Mouse (Mus musculus) retina, embryonic 14.5 days (tissue): ENCODE results near the gene Sec23a.
"Not testable (repeated sequence)": the region's sequence is repeated elsewhere in the genome, so short reads cannot be mapped to it uniquely, and the experiment has no call there.

Experiments
- DNase-seq: peaks from one replicate; pipeline ENCODE4 v3.0.0-alpha.2; 2015; ENCODE audit warnings: low spot score

Sec23a gene

GRCm38 (mm10) chr12:59011844-59012709 lies at the start of gene Sec23a:
Sec23a (minus strand) TSS chr12:59012017.
- peak; percentile 97 for DNase-seq

DNA sequence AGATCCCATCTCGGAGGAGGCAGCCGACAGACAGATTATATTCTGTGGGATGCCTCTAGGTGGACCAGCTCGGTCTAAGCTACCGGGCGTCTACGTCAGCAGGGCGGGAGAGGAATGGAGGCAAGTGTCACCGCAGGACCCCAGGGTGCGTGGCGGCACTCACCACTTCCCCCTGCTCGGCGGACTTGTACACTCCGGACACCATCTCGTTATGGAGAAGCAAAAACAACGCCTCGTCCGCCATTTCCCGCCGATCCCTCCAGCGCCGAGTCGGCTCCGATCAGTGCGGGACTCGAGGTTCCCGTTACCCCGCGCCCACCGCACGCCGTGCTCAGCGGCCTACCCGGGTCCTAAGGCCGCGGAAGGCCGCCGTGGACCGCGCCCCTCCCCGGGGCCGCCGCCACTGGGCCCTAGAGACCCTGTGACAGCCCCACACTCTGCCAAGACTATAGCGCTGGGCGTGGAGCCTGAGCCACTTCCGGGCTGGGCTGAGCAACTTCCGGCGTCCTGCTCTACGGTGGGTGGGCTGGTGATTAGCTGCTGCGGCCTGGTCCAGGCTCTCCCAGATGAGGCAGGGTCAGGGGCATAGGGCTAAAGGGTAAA lies 49.3 kb upstream of the Sec23a start, which contains the start of gene Trappc6b:
Gene Trappc6b (minus strand): TSS at position 480 of the 603 bp plus-strand sequence.
- DNase-seq = peak; percentile 87

DNA sequence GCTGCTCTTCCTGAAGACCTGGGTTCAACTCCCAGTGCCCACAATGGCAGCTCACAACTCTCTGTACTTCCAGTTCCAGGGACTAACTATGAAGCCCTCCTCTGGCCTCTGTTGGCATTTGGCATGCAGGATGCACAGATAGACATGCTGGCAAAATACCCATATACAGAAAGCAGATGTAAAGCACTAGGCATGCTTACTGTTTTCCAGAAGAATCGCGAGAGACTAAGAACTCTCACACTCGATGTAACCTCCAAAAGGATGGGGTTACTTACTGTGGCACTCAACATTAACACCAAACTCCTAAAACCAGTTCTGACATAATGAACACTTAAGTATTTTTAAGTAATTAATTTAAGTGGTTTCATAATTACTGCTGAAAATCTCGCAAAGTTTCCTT lies 48.5 kb upstream of the Sec23a start:
- no peak for DNase-seq

DNA sequence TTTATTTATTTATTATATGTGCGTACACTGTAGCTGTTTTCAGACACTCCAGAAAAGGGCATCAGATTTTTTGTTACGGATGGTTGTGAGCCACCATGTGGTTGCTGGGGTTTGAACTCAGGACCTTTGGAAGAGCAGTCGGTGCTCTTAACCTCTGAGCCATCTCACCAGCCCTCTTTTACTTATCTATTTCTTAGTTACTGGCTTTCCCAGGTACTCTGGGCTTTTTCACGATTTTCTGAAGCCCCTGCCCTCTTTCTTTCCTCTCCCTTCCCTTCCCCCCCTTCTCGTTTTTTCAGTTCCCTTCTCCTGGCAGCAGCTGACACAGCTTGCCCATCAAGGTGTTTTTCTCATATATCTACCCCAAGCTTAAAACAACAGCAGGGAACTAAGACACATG lies 46.4 kb upstream of the Sec23a start:
- DNase-seq = not testable (repeated sequence)

DNA sequence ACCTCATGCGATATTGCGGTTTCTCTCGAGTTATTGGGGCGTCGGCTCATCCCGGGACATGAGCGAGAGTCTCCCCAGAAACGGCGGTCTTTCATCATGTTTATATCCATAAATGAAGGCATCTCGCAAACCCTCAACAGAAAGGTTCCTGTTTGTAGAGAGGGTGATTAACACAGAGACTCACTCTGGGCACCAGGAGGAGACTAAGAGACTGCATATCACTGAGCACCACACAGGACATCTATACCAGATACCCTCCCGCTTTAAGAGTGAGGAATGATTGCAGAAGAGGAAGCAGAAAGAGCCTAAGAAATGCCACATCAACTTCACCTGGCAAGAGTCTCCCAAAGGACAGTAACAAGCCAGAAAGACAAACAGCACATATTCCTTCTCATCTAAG lies 44.4 kb upstream of the Sec23a start:
- no peak for DNase-seq

DNA sequence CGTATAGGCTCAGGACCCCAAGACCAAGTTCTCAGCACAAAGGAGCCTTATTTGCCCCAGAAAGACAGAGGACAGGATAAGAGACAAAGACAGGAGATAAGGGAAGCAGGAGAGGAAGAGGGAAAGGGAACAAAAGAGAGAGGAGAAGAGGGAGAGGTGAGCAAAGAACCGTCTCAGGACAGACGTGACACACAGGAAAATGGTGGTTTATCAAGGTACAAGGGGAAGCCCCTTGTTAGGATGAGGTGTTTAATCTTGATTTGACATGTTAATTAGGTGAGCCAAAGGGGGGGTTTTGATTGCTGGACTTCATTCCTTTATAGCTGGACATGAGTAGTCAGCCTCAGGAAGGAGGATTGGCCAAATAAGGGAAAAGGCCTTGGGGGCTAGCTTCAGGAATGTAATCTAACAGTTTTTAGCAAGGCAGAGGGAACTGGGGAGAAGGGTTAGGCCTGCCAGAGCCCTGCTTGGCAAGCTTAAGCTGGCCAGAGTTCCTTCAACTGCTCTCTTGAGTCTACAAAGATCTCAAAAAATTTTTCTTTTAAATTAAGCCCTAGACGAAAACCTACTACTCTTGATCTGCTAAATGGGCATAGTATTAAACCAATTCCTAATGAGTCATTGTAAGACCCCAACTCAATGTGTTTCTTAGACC lies 43.5 kb upstream of the Sec23a start:
- no peak for DNase-seq

- no peak for DNase-seq
These were observed 42.2 kb upstream of the Sec23a start for GRCm38 (mm10) chr12:59053976-59054375.

GRCm38 (mm10) chr12:59053166-59053565 lies 41.3 kb upstream of the Sec23a start:
- DNase-seq = no peak

DNA sequence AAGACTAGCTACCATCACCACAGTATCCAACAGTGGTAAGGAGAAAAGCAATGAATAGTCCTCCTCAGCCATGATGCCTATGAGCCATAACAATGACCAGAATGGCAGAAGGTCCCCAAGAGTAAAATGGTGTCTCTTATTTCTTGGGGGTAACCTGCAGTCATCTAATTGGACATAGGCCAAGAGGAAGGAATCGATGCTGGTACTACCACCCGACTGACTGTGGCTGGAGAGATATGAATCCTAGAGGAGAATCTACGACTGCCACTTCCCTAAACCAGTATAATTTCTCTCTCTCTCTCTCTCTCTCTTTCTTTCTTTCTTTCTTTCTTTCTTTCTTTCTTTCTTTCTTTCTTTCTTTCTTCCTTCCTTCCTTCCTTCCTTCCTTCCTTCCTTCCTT lies 40.7 kb upstream of the Sec23a start:
- no peak for DNase-seq

GRCm38 (mm10) chr12:59040851-59041250 lies 29.0 kb upstream of the Sec23a start:
- DNase-seq = no peak

DNA sequence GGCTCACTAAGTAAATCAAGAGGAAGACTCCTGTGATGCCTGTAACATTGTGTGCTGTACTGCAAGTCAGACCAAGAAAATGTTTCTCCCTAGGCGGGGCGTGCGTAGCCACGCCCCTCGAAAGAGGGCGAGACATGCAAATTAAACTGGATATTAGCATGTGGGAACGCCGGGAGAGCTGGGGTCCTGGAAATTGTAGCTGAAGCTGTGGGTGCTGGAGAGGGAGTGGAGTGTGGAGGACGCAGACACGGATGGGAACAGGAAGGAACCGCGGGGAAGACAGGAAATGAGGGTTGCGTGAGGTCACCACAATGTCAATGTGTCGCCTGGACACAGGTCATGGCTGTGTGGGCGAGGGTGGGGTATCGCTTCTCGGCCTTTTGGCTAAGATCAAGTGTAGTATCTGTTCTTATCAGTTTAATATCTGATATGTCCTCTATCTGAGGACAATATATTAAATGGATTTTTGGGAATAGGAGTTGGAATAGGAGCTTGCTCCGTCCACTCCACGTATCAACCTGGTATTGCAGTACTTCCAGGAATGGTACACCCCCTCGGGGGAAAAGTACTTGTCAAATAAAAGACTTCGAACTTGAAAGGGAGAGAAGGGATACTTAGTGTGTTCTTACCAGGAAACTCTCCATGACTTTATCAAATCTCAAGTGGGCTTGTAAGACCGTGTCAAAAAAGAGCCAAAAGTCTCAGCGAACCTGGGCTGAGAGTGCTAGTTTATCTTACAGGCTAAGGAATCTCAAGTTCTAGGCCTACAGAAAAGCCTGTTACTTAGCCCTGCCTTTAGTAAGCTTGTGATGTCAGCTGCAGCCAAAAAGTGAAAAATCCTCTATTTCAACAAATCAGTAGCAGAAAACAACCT lies 28.4 kb upstream of the Sec23a start:
- DNase-seq = peak; percentile 60

GRCm38 (mm10) chr12:59039162-59039970 lies 27.5 kb upstream of the Sec23a start:
- DNase-seq = no peak

GRCm38 (mm10) chr12:59032101-59032500 lies 20.3 kb upstream of the Sec23a start:
- no peak for DNase-seq

DNA sequence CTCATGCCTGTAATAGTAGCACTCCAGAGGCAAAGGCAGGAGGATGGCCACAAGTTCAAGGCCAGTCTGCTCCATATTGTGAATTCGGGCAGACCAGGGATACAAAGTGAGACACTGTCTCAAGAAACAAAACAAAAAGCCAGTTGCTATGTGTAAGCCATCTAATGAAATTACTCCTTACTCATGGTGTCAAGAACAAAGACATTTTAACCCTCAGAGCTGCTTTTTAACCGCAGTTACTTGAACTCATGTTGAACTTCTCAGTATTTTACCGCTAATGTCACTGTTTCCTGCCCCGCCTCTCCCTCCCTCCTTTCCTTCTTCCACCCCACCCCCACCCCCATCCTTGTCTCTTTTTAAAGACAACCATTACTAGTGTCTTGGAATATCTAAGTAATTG lies 9.5 kb upstream of the Sec23a start:
- no peak for DNase-seq

- no peak for DNase-seq
These were observed 8.1 kb upstream of the Sec23a start for GRCm38 (mm10) chr12:59019891-59020290.

- DNase-seq = no peak
These were observed 6.2 kb upstream of the Sec23a start for GRCm38 (mm10) chr12:59017970-59018369.

DNA sequence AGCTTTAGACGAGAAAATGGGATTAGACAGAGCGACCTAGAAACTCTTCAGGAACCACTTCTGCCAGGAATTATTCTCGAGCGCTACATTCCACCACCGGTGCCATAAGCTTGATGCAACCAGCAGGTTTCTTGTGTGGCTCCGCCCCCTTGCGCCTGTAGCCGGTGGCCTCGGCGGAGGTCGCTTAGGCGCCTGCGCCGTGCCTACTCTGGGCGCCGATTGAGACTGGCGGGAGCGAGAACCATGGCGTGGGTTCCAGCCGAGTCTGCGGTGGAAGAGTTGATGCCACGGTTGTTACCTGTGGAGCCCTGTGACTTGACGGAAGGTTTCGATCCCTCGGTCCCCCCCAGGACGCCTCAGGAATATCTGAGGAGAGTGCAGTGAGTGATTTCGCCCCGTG lies 1.4 kb upstream of the Sec23a start, which contains the start of gene Gemin2:
Gene Gemin2 (plus strand): TSS at position 160 of the 400 bp plus-strand sequence.
- DNase-seq = peak; percentile 92

DNA sequence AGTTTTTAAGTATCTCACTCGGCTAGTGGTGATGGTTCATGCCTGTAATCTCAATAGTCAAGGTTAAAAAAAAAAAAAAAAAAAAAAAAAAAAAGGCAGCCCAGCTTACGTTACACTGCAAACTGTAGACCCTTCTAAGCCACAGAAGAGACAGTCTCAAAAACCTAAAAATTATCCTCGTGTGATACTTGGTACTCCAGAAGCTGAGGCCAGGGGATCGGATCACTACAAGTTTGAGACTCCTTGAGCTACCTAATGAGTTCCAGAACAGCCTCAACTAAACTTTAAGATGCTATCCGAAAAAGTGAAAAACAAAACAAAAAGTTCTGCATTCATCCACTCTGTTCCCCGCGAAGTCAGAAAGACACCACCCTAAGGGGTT lies 884 bp upstream of the Sec23a start:
- peak; percentile 31 for DNase-seq

GRCm38 (mm10) chr12:59011275-59011843 lies 458 bp downstream of the Sec23a start:
- DNase-seq = no peak

- peak; percentile 29 for DNase-seq
These were observed 1.3 kb downstream of the Sec23a start for GRCm38 (mm10) chr12:59010482-59010881.

DNA sequence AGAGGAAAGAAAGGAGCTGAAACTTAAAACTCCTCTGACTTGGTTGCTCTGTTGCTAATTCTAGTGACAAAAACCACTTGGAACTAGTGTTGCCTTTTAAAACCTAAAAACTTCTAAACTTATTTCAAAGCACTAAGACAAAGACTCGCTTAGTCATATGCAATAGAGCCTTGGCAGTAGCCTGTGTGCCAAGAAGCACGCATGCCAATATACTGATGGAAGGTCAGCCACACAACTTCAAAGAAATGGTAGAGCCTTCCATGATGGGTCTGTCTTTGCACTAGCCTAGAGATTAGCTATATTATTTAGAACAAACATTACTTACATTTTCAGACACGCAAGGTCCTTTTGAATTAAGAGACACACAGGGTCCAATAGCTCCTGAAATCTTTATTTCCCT lies 26.1 kb downstream of the Sec23a start:
- no peak for DNase-seq
